Comparison of ENCODE assay signal across 9 mouse cellular contexts in the genomic region with DNA sequence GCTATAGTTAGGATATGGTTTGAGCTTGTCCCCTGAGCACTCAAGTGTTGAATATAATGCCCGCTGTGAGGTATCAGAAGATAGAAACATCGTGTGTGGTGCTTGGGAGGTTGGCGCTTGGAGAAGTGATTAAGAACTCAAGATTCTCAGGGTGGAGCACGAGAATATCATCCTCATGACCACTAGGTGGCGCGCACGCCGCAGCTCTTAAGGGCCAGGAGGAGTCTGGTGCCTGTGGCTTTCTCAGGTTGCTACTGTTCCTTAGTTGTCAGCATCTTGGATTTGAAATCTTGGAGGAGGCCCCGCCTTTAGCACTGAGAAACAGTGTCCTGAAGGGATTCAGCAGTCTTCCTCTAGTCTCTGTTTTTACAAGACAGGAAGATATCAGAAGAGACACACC. TPM values are rescaled to one million over a fixed set of nuclear protein-coding genes. Genes with fewer than 3 reads are reported as not detected.
A peak's percentile ranks its signal among the peaks of the same experiment; 100 is the strongest.
DNase-seq lines count a peak whose midpoint lies in the region; ATAC-seq and TF ChIP-seq lines count a peak whose summit lies in the region.
"Had no signal": no experiment of that assay in that cellular context is flagged by ENCODE, and none has a peak within 500 bp of the region (broad histone marks: within the 10 kb centered on the region; RNA-seq: fewer than 3 reads in every experiment).

No protein-coding gene starts in this region.

- H3K9me3 ChIP-seq in ES-E14 (ENCODE audit: control insufficient read depth, insufficient read depth, low read depth, low read length) = no peaks in the 10 kb centered on the region
- H3K9me3 ChIP-seq in forebrain, embryonic 13.5 days (replicated peaks) = no peaks in the 10 kb centered on the region
- no peaks in the 10 kb centered on the region for H3K9me3 ChIP-seq in hindbrain, embryonic 11.5 days (ENCODE audit: control insufficient read depth, low read length)
- H3K9me3 ChIP-seq: limb, embryonic 15.5 days had no signal

- in situ Hi-C loops in ES-E14 (cut with MboI; ENCODE audit: low sequenced_read_pairs in 2 of 2, unreplicated experiment in 2 of 2) = no loop called here

- H3K4me3 ChIP-seq in ES-E14 (ENCODE audit: insufficient read depth in 1 of 2, low read depth in 1 of 2, low read length in 2 of 2, poor library complexity in 1 of 2, severe bottlenecking in 1 of 2) = no peak overlapping the region
- no peak overlapping the region for H3K4me3 ChIP-seq in forebrain, embryonic 13.5 days
- H3K4me3 ChIP-seq in hindbrain, embryonic 11.5 days (ENCODE audit: low read depth, low read length) = no peak overlapping the region
- H3K4me3 ChIP-seq: limb, embryonic 15.5 days had no signal

- H3K27ac ChIP-seq in ES-E14 (ENCODE audit: insufficient read depth, low read depth, low read length, poor library complexity, severe bottlenecking) = no peak overlapping the region
- H3K27ac ChIP-seq in forebrain, embryonic 13.5 days = no peak overlapping the region
- H3K27ac ChIP-seq in hindbrain, embryonic 11.5 days (ENCODE audit: low read depth, low read length) = no peak overlapping the region
- H3K27ac ChIP-seq: limb, embryonic 15.5 days had no signal

- no peaks in the 10 kb centered on the region for H3K4me1 ChIP-seq in ES-E14 (ENCODE audit: control insufficient read depth in 2 of 2, insufficient read depth in 2 of 2, low read length in 2 of 2, poor library complexity in 1 of 2)
- no peaks in the 10 kb centered on the region for H3K4me1 ChIP-seq in forebrain, embryonic 13.5 days
- no peaks in the 10 kb centered on the region for H3K4me1 ChIP-seq in hindbrain, embryonic 11.5 days (replicated peaks; ENCODE audit: control insufficient read depth, insufficient read depth, low read length)

- 5% methylated on average over 9 of the region's 9 CpGs for WGBS in forebrain, embryonic 13.5 days
- 9% methylated on average over 9 of the region's 9 CpGs for WGBS in hindbrain, embryonic 11.5 days

- no peaks in the 10 kb centered on the region for H3K36me3 ChIP-seq in ES-E14 (ENCODE audit: control insufficient read depth, insufficient read depth, low read length, poor library complexity, severe bottlenecking)
- H3K36me3 ChIP-seq in forebrain, embryonic 13.5 days (ENCODE audit: poor library complexity, severe bottlenecking) = no peaks in the 10 kb centered on the region
- no peaks in the 10 kb centered on the region for H3K36me3 ChIP-seq in hindbrain, embryonic 11.5 days (ENCODE audit: control insufficient read depth, insufficient read depth, low read length)
- H3K36me3 ChIP-seq: limb, embryonic 15.5 days had no signal

- H3K4me2 ChIP-seq in forebrain, embryonic 13.5 days = no peak overlapping the region
- H3K4me2 ChIP-seq in hindbrain, embryonic 11.5 days (replicated peaks; ENCODE audit: low read depth, low read length) = no peak overlapping the region
- H3K4me2 ChIP-seq: limb, embryonic 15.5 days had no signal

- peak; percentile 85 for ATAC-seq in forebrain, embryonic 13.5 days
- ATAC-seq in hindbrain, embryonic 11.5 days (ENCODE audit: low FRiP score) = peak; percentile 79

- H3K27me3 ChIP-seq in forebrain, embryonic 13.5 days = no peaks in the 10 kb centered on the region
- no peaks in the 10 kb centered on the region for H3K27me3 ChIP-seq in hindbrain, embryonic 11.5 days (ENCODE audit: control insufficient read depth, insufficient read depth, low read length)
- H3K27me3 ChIP-seq: limb, embryonic 15.5 days had no signal

- DNase-seq in ES-E14 (ENCODE audit: low read depth, low spot score) = peak; percentile 70
- peak; percentile 70 for DNase-seq in c-Kit-positive CD71-negative TER-119-negative erythroid progenitor cells, embryonic 14.5 days (ENCODE audit: low read depth)
- peak; percentile 83 for DNase-seq in hindbrain, embryonic 11.5 days (ENCODE audit: low spot score)
- DNase-seq in layer of hippocampus, adult 9-10 months (ENCODE audit: low spot score) = peak; percentile 45
- peak; percentile 69 for DNase-seq in lung, postnatal 25 days (ENCODE audit: low spot score)
- peak; percentile 73 for DNase-seq in right cerebral cortex, adult 18-20 months
- peak; percentile 45 for DNase-seq in urinary bladder, adult 2 months (ENCODE audit: low spot score)

- H3K9ac ChIP-seq in ES-E14 (ENCODE audit: insufficient read depth, low read depth, low read length, poor library complexity, severe bottlenecking) = no peak overlapping the region
- H3K9ac ChIP-seq in forebrain, embryonic 13.5 days = no peak overlapping the region
- H3K9ac ChIP-seq in hindbrain, embryonic 11.5 days (ENCODE audit: low read depth, low read length) = no peak overlapping the region
- H3K9ac ChIP-seq: limb, embryonic 15.5 days had no signal

TF ChIP-seq in ES-E14, 5 proteins besides CTCF, POLR2A, EP300 and RAD21:
- peak; percentile 53; the same call in 1 of the 2 replicates for TF ChIP-seq ZC3H11A (IDR thresholded peaks at IDR 0.05; ENCODE audit: borderline replicate concordance, low read depth, low read length)
- TF ChIP-seq HCFC1 (IDR thresholded peaks at IDR 0.05; ENCODE audit: borderline replicate concordance, insufficient read depth, low read length) = no peak

RNA-seq across cellular contexts. Expression of a gene that starts 15.5 kb away (rescaled TPM):
- 2.2 and 2.3 TPM in 2 replicates for total RNA-seq in ES-E14 (2012; rRNA removed)
- polyA plus RNA-seq in forebrain, embryonic 13.5 days (2015; fragmentation: Nextera tagmentation; extraction: Ambion mirVana) = 0.22 and 0.97 TPM in 2 replicates
- polyA plus RNA-seq in hindbrain, embryonic 11.5 days (2014; fragmentation: Nextera tagmentation; extraction: Ambion mirVana) = 0.27 TPM in 1 of 2 replicates, not detected in the other
- polyA plus RNA-seq in urinary bladder, adult 2 months (2012; rRNA removed) = 14.6 and 18.0 TPM in 2 replicates

RNA-seq across cellular contexts. Expression of a gene that starts 31.5 kb away (rescaled TPM):
- not detected in 2 replicates for total RNA-seq in ES-E14 (2012; rRNA removed)
- polyA plus RNA-seq in forebrain, embryonic 13.5 days (2015; fragmentation: Nextera tagmentation; extraction: Ambion mirVana) = not detected in 2 replicates
- polyA plus RNA-seq in hindbrain, embryonic 11.5 days (2014; fragmentation: Nextera tagmentation; extraction: Ambion mirVana) = not detected in 2 replicates
- polyA plus RNA-seq in urinary bladder, adult 2 months (2012; rRNA removed) = 0.38 and 0.45 TPM in 2 replicates
- polyA plus RNA-seq: limb, embryonic 15.5 days had no signal
